Mouse (Mus musculus) kidney, adult 2 months (tissue): Measurements from ENCODE around the gene Akap6.

Experiments
- CTCF ChIP-seq: fragments of 200-500 bp; conservative IDR thresholded peaks from 2 replicates; pipeline ENCODE4 v1.5.1; 2011; ENCODE audit warnings: low read depth, mild to moderate bottlenecking, control low read depth, low read length, moderate library complexity, mixed read lengths; ENCODE audit not compliant: insufficient read depth, insufficient read length
- POLR2A ChIP-seq: fragments of 200-500 bp; IDR thresholded peaks from one replicate; pipeline ENCODE4 v1.6.1; 2011; ENCODE audit warnings: low read depth, low read length, control low read depth

- TF ChIP-seq CTCF: no peak
- no peak for TF ChIP-seq POLR2A
Observed at GRCm38 (mm10) chr12:52922510-52922909, 223.3 kb downstream of the Akap6 start.
